Mouse (Mus musculus) liver, embryonic 12.5 days (tissue): Measurements from ENCODE around the gene Ccdc47. TPM values are rescaled to one million over a fixed set of nuclear protein-coding genes. Genes with fewer than 3 reads are reported as not detected.

Experiments
- ATAC-seq: fragments of 200-750 bp; cut with Nextera tagmentation; 2 replicates; pipeline ENCODE4 v1.8.0; 2017; ENCODE audit warnings: moderate number of reproducible peaks, mild to moderate bottlenecking, moderate library complexity
- H3K27ac ChIP-seq: fragments of 300-500 bp; sonication (generic); 2 replicates; pipeline ENCODE4 v1.5.1; 2016; ENCODE audit warnings: mild to moderate bottlenecking
- H3K27me3 ChIP-seq: fragments of 300-500 bp; sonication (generic); replicated peaks from 2 replicates; pipeline ENCODE4 v1.6.1; 2016; ENCODE audit warnings: mild to moderate bottlenecking, moderate library complexity
- H3K36me3 ChIP-seq: fragments of 300-500 bp; sonication (generic); 2 replicates; pipeline ENCODE4 v1.6.1; 2016; ENCODE audit warnings: mild to moderate bottlenecking, moderate library complexity
- H3K4me1 ChIP-seq: fragments of 300-500 bp; sonication (generic); 2 replicates; pipeline ENCODE4 v1.6.1; 2016
- H3K4me2 ChIP-seq: fragments of 300-500 bp; sonication (generic); 2 replicates; pipeline ENCODE4 v1.6.1; 2016; ENCODE audit warnings: mild to moderate bottlenecking, moderate library complexity
- H3K4me3 ChIP-seq: fragments of 300-500 bp; sonication (generic); 2 replicates; pipeline ENCODE4 v1.5.1; 2016; ENCODE audit warnings: mild to moderate bottlenecking, moderate library complexity
- H3K9ac ChIP-seq: fragments of 300-500 bp; sonication (generic); 2 replicates; pipeline ENCODE4 v1.6.1; 2016; ENCODE audit warnings: mild to moderate bottlenecking, moderate library complexity
- H3K9me3 ChIP-seq: fragments of 300-500 bp; sonication (generic); replicated peaks from 2 replicates; pipeline ENCODE4 v1.6.1; 2016; ENCODE audit warnings: mild to moderate bottlenecking, moderate library complexity
- WGBS: fragments of 180-500 bp; shearing (Covaris S2); methylation state at CpG from one replicate; pipeline ENCODE4 v1.1.7; 2016; ENCODE audit not compliant: insufficient replicate concordance; 5-methylcytosine and 5-hydroxymethylcytosine counted together
- polyA plus RNA-seq: library from polyadenylated mRNA; unstranded; fragments of >200 nt; fragmentation: Nextera tagmentation; extraction: Ambion mirVana; gene quantifications from 2 replicates; pipeline ENCODE4 v1.2.1, GENCODE M21; 2016

Gene Ccdc47
- polyA plus RNA-seq = 53.9 and 56.6 TPM in 2 replicates

- Histone ChIP-seq H3K4me1 (peaks cover 44% of the 10 kb centered on the region), H3K9me3 (no peaks in the 10 kb centered on the region), H3K27ac (peak within 1 kb of the TSS; percentile 94), H3K36me3 (peaks cover 39% of the 10 kb centered on the region), H3K9ac (peak within 1 kb of the TSS; percentile 95), H3K27me3 (no peaks in the 10 kb centered on the region), H3K4me2 (peak within 1 kb of the TSS; percentile 82), H3K4me3 (peak within 1 kb of the TSS; percentile 90)
- ATAC-seq = peak; percentile 94
- under 1% methylated on average over 46 of the region's 46 CpGs for WGBS
Observed at GRCm38 (mm10) chr11:106215927-106216729, at the start of gene Ccdc47. Ccdc47 (minus strand) TSS chr11:106216344.

GRCm38 (mm10) chr11:106265570-106265969 lies 49.4 kb upstream of the Ccdc47 start:
- H3K27me3 ChIP-seq = no peaks in the 10 kb centered on the region
- H3K4me2 ChIP-seq = no peak overlapping the region
- H3K9ac ChIP-seq = no peak overlapping the region
- ATAC-seq = no peak
- H3K27ac ChIP-seq = no peak overlapping the region
- no peak overlapping the region for H3K4me3 ChIP-seq
- H3K4me1 ChIP-seq = peaks cover 33% of the 10 kb centered on the region
- peaks cover 85% of the 10 kb centered on the region for H3K36me3 ChIP-seq
- no peaks in the 10 kb centered on the region for H3K9me3 ChIP-seq
- 74% methylated on average over 4 of the region's 4 CpGs for WGBS

- Histone ChIP-seq H3K27me3 (no peaks in the 10 kb centered on the region), H3K9ac (no peak overlapping the region), H3K4me3 (no peak overlapping the region), H3K27ac (no peak overlapping the region), H3K9me3 (no peaks in the 10 kb centered on the region), H3K4me2 (no peak overlapping the region), H3K4me1 (peaks cover 27% of the 10 kb centered on the region), H3K36me3 (peaks cover 87% of the 10 kb centered on the region)
- no peak for ATAC-seq
- 89% methylated on average over 15 of the region's 15 CpGs for WGBS
Observed at GRCm38 (mm10) chr11:106264988-106265387, 48.8 kb upstream of the Ccdc47 start.

- WGBS = 76% methylated on average over 9 of the region's 9 CpGs
- no peak overlapping the region for H3K27ac ChIP-seq
- H3K9me3 ChIP-seq = no peaks in the 10 kb centered on the region
- H3K36me3 ChIP-seq = peaks cover 97% of the 10 kb centered on the region
- no peaks in the 10 kb centered on the region for H3K27me3 ChIP-seq
- no peak overlapping the region for H3K4me3 ChIP-seq
- no peak for ATAC-seq
- no peak overlapping the region for H3K9ac ChIP-seq
- no peak overlapping the region for H3K4me2 ChIP-seq
- H3K4me1 ChIP-seq = peaks cover 20% of the 10 kb centered on the region
Observed at GRCm38 (mm10) chr11:106263963-106264362, 47.8 kb upstream of the Ccdc47 start.

- Histone ChIP-seq H3K27ac (no peak overlapping the region), H3K4me2 (no peak overlapping the region), H3K27me3 (no peaks in the 10 kb centered on the region), H3K36me3 (peaks cover 88% of the 10 kb centered on the region), H3K4me3 (no peak overlapping the region), H3K4me1 (peaks cover 17% of the 10 kb centered on the region), H3K9ac (no peak overlapping the region), H3K9me3 (no peaks in the 10 kb centered on the region)
- WGBS = 81% methylated on average over 14 of the region's 14 CpGs
- ATAC-seq = no peak
Observed at GRCm38 (mm10) chr11:106260826-106261450, 44.8 kb upstream of the Ccdc47 start.

- Histone ChIP-seq H3K36me3 (peaks cover 75% of the 10 kb centered on the region), H3K4me1 (peaks cover 35% of the 10 kb centered on the region), H3K4me2 (peak overlapping the region; percentile 81), H3K27ac (peak overlapping the region; percentile 86), H3K4me3 (peak overlapping the region; percentile 79), H3K9me3 (no peaks in the 10 kb centered on the region), H3K9ac (peak overlapping the region; percentile 85), H3K27me3 (no peaks in the 10 kb centered on the region)
- WGBS = 48% methylated on average over 5 of the region's 5 CpGs
- no peak for ATAC-seq
Observed at GRCm38 (mm10) chr11:106256775-106257174, 40.6 kb upstream of the Ccdc47 start.

GRCm38 (mm10) chr11:106255685-106256451 lies 39.7 kb upstream of the Ccdc47 start, which contains the start of the genes Ftsj3 and Psmc5:
Ftsj3 (minus strand) TSS chr11:106256079.
Psmc5 (plus strand) TSS chr11:106256154.
- under 1% methylated on average over 42 of the region's 42 CpGs for WGBS
- no peaks in the 10 kb centered on the region for H3K9me3 ChIP-seq
- H3K4me3 ChIP-seq = peak within 1 kb of the TSS; percentile 79
- H3K36me3 ChIP-seq = peaks cover 75% of the 10 kb centered on the region
- no peaks in the 10 kb centered on the region for H3K27me3 ChIP-seq
- H3K4me1 ChIP-seq = peaks cover 35% of the 10 kb centered on the region
- peak within 1 kb of the TSS; percentile 85 for H3K9ac ChIP-seq
- peak; percentile 96 for ATAC-seq
- H3K4me2 ChIP-seq = peak within 1 kb of the TSS; percentile 81
- H3K27ac ChIP-seq = peak within 1 kb of the TSS; percentile 86

- H3K4me1 ChIP-seq = peaks cover 35% of the 10 kb centered on the region
- no peak for ATAC-seq
- WGBS = 1% methylated on average over 22 of the region's 22 CpGs
- peak overlapping the region; percentile 79 for H3K4me3 ChIP-seq
- no peaks in the 10 kb centered on the region for H3K9me3 ChIP-seq
- H3K36me3 ChIP-seq = peaks cover 75% of the 10 kb centered on the region
- no peaks in the 10 kb centered on the region for H3K27me3 ChIP-seq
- peak overlapping the region; percentile 85 for H3K9ac ChIP-seq
- H3K4me2 ChIP-seq = peak overlapping the region; percentile 81
- H3K27ac ChIP-seq = peak overlapping the region; percentile 86
Observed at GRCm38 (mm10) chr11:106255174-106255573, 39.0 kb upstream of the Ccdc47 start.

- H3K9ac ChIP-seq = peak overlapping the region; percentile 85
- H3K9me3 ChIP-seq = no peaks in the 10 kb centered on the region
- H3K36me3 ChIP-seq = peaks cover 76% of the 10 kb centered on the region
Observed at GRCm38 (mm10) chr11:106254767-106255166, 38.6 kb upstream of the Ccdc47 start.

GRCm38 (mm10) chr11:106249326-106249725 lies 33.2 kb upstream of the Ccdc47 start:
- H3K9ac ChIP-seq = no peak overlapping the region
- H3K27me3 ChIP-seq = no peaks in the 10 kb centered on the region
- 81% methylated on average over 7 of the region's 7 CpGs for WGBS
- peaks cover 100% of the 10 kb centered on the region for H3K36me3 ChIP-seq
- H3K27ac ChIP-seq = no peak overlapping the region
- H3K9me3 ChIP-seq = no peaks in the 10 kb centered on the region
- H3K4me3 ChIP-seq = no peak overlapping the region
- H3K4me2 ChIP-seq = no peak overlapping the region
- H3K4me1 ChIP-seq = peaks cover 9% of the 10 kb centered on the region
- ATAC-seq = no peak

More at GRCm38 (mm10) chr11:106254767-106255166, 38.6 kb upstream of the Ccdc47 start:
- peak overlapping the region; percentile 79 for H3K4me3 ChIP-seq
- H3K4me2 ChIP-seq = peak overlapping the region; percentile 81
- H3K27me3 ChIP-seq = no peaks in the 10 kb centered on the region
- peak overlapping the region; percentile 86; the same call in 1 of the 2 replicates for H3K27ac ChIP-seq
- whole genome bisulfite sequencing = 6% methylated on average over 2 of the region's 2 CpGs
- no peak for ATAC-seq
- peaks cover 35% of the 10 kb centered on the region for H3K4me1 ChIP-seq

- WGBS = 92% methylated on average over 1 of the region's 1 CpGs
- no peaks in the 10 kb centered on the region for H3K4me1 ChIP-seq
- H3K27ac ChIP-seq = no peak overlapping the region
- no peak overlapping the region for H3K4me2 ChIP-seq
- no peak overlapping the region for H3K4me3 ChIP-seq
- peaks cover 100% of the 10 kb centered on the region for H3K36me3 ChIP-seq
- H3K27me3 ChIP-seq = no peaks in the 10 kb centered on the region
- H3K9ac ChIP-seq = no peak overlapping the region
- ATAC-seq = no peak
- no peaks in the 10 kb centered on the region for H3K9me3 ChIP-seq
Observed at GRCm38 (mm10) chr11:106246834-106247233, 30.7 kb upstream of the Ccdc47 start.
